Mouse (Mus musculus) small intestine, adult 2 months (tissue): ENCODE data around the gene Gprin3. TPM values are rescaled to one million over a fixed set of nuclear protein-coding genes. Genes with fewer than 3 reads are reported as not detected.

Source experiments
- H3K27ac ChIP-seq: fragments of 200-500 bp; 2 replicates; pipeline ENCODE4 v1.5.1; 2012; ENCODE audit warnings: low read depth, low read length, control low read depth, inconsistent platforms; ENCODE audit not compliant: insufficient read depth
- H3K27me3 ChIP-seq: fragments of 200-500 bp; 2 replicates; pipeline ENCODE4 v1.6.1; 2012; ENCODE audit warnings: mild to moderate bottlenecking, moderate library complexity, low read length, inconsistent platforms; ENCODE audit not compliant: control insufficient read depth, insufficient read depth
- H3K36me3 ChIP-seq: fragments of 200-500 bp; 2 replicates; pipeline ENCODE4 v1.6.1; 2012; ENCODE audit warnings: mild to moderate bottlenecking, low read length, control low read depth, inconsistent platforms; ENCODE audit not compliant: control insufficient read depth, insufficient read depth
- H3K4me1 ChIP-seq: fragments of 200-500 bp; 2 replicates; pipeline ENCODE4 v1.6.1; 2012; ENCODE audit warnings: low read length, inconsistent platforms, mixed read lengths; ENCODE audit not compliant: control insufficient read depth, insufficient read depth, insufficient read length
- H3K4me3 ChIP-seq: fragments of 200-500 bp; 2 replicates; pipeline ENCODE4 v1.5.1; 2012; ENCODE audit warnings: low read depth, mild to moderate bottlenecking, control low read depth, inconsistent platforms, low read length, moderate library complexity
- CTCF ChIP-seq: fragments of 200-500 bp; IDR thresholded peaks from 2 replicates; pipeline ENCODE4 v1.5.1; 2012; ENCODE audit warnings: low read depth, mild to moderate bottlenecking, control low read depth, inconsistent platforms, low read length, moderate library complexity, mixed read lengths; ENCODE audit not compliant: insufficient replicate concordance, insufficient read length; ENCODE audit errors: extremely low read depth
- POLR2A ChIP-seq: fragments of 200-500 bp; IDR thresholded peaks from 2 replicates; pipeline ENCODE4 v1.6.1; 2012; ENCODE audit warnings: low read depth, mild to moderate bottlenecking, control low read depth, inconsistent platforms, low read length, moderate library complexity
- WGBS: fragments of 180-500 bp; shearing (Covaris S2); methylation state at CpG from one replicate; pipeline ENCODE4 v1.1.7; 2018; 5-methylcytosine and 5-hydroxymethylcytosine counted together
- polyA plus RNA-seq: library from polyadenylated mRNA; depleted of rRNA; stranded (reverse); fragments of >200 nt; gene quantifications from 2 replicates; pipeline ENCODE4 v1.2.3, GENCODE M21; 2012; rRNA removed

Gprin3 gene
- polyA plus RNA-seq, 1 experiment: 3.0 TPM

GRCm38 (mm10) chr6:59303031-59303430, 123.1 kb downstream of the Gprin3 start:
- 81% methylated on average over 1 of the region's 1 CpGs for WGBS
- H3K27ac ChIP-seq: no peak overlapping the region
- no peak overlapping the region for H3K4me3 ChIP-seq
- H3K27me3 ChIP-seq: no peaks in the 10 kb centered on the region
- TF ChIP-seq CTCF (no peak), POLR2A (no peak)
- 0 out of 2 replicates have a peak, but pooled peaks cover 3% of the 10 kb centered on the region for H3K4me1 ChIP-seq
- H3K36me3 ChIP-seq: no peaks in the 10 kb centered on the region

Other genes with a start within 250 kb of the Gprin3 start
- gene Tigd2, start 217.4 kb downstream of the Gprin3 start, polyA plus RNA-seq: 2.1 and 2.2 TPM in 2 replicates